Mouse (Mus musculus): ENCODE data around the gene Dnah10. TPM values are rescaled to one million over a fixed set of nuclear protein-coding genes. Genes with fewer than 3 reads are reported as not detected.

Gene Dnah10
- polyA plus RNA-seq, 1 experiment from 2014 or later, result 0.11 TPM

DNA sequence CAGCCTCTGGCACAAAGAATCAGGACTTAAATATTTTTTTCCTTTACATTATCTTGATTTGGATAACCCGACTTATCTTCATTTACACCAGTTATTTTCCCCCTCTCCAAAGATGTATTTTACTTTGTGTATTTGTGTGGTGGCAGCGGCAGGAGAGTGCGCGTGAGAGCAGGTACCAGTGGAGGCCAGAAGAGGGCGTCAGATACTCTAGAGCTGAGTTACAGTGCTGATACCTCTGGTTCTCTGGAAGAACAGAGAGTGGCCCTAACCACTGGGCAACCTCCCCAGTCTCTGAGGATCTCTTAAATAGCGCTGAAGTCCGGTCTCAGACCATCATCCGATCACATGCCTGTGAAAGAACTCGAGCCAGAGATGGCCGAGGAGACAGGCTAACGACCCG, 9.1 kb downstream of the Dnah10 start:
- TF ChIP-seq CTCF (IDR thresholded peaks at IDR 0.05; ENCODE audit: low read depth), result no peak
- Histone ChIP-seq H3K9me3 (replicated peaks; ENCODE audit: low read length) (no peaks in the 10 kb centered on the region), H3K27ac (no peak overlapping the region), H3K4me1 (replicated peaks; ENCODE audit: insufficient read depth, low read length) (no peaks in the 10 kb centered on the region), H3K4me2 (ENCODE audit: low read length) (no peak overlapping the region), H3K4me3 (replicated peaks; ENCODE audit: low read depth, low read length) (no peak overlapping the region), H3K9ac (ENCODE audit: low read depth, low read length) (no peak overlapping the region), H3K27me3 (ENCODE audit: insufficient read depth, low read length) (no peaks in the 10 kb centered on the region), H3K36me3 (ENCODE audit: insufficient read depth, low read length) (no peaks in the 10 kb centered on the region)
- no peak for DNase-seq (ENCODE audit: low spot score)
- WGBS, result 84% methylated on average over 12 of the region's 12 CpGs
- ATAC-seq (replicated peaks; ENCODE audit: low FRiP score, low read depth), result no peak

DNA sequence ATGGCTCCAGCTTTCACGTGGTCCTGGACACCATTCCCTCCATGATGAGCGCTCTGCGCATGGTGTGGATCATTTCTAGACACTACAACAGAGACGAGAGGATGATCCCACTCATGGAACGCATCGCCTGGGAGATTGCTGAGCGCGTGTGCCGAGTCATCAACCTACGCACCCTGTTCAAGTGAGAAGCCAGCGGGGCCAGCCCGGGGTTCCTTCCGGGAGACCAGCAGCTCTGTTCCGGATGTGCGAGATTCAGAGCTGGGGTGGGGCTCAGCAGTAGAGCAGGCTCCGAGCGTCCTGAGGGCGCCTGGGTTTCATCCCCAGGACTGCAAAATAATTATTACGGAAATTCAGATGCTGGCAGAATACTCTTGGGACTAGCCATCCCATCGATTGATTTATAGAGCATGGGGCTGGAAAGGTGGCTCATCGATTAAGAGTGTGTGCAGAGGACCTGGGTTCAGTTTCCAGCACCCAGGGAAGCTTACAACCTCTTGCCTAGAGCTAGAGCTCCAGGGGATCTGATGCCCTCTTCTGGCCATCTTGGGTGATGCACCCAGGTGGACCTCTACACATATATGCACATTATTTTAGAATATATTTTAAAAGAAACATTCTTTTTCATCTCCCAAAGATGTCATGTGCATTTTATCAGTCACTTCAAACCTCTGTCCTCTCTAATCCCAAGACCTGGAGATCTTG, 17.2 kb downstream of the Dnah10 start:
- DNase-seq (ENCODE audit: low spot score), result no peak
- Histone ChIP-seq H3K27me3 (ENCODE audit: insufficient read depth, low read length) (no peaks in the 10 kb centered on the region), H3K4me2 (ENCODE audit: low read length) (no peak overlapping the region), H3K36me3 (ENCODE audit: insufficient read depth, low read length) (no peaks in the 10 kb centered on the region), H3K9me3 (replicated peaks; ENCODE audit: low read length) (no peaks in the 10 kb centered on the region; the same call in 1 of the 2 replicates), H3K27ac (no peak overlapping the region), H3K9ac (ENCODE audit: low read depth, low read length) (no peak overlapping the region), H3K4me1 (replicated peaks; ENCODE audit: insufficient read depth, low read length) (no peaks in the 10 kb centered on the region), H3K4me3 (replicated peaks; ENCODE audit: low read depth, low read length) (no peak overlapping the region)
- no peak for ATAC-seq (replicated peaks; ENCODE audit: low FRiP score, low read depth)
- TF ChIP-seq CTCF (IDR thresholded peaks at IDR 0.05; ENCODE audit: low read depth), result peak; percentile 29; the same call in 1 of the 2 replicates
- 97% methylated on average over 21 of the region's 21 CpGs for WGBS

GRCm38 (mm10) chr5:124743841-124744240, 19.0 kb downstream of the Dnah10 start:
- no peak overlapping the region for H3K9ac ChIP-seq (ENCODE audit: low read depth, low read length)
- DNase-seq (ENCODE audit: low spot score) (no peak), ATAC-seq (replicated peaks; ENCODE audit: low FRiP score, low read depth) (no peak)
- H3K4me2 ChIP-seq (ENCODE audit: low read length), result no peak overlapping the region
- no peak overlapping the region for H3K4me3 ChIP-seq (replicated peaks; ENCODE audit: low read depth, low read length)
- no peak for TF ChIP-seq CTCF (IDR thresholded peaks at IDR 0.05; ENCODE audit: low read depth)
- no peak overlapping the region for H3K27ac ChIP-seq
- 83% methylated on average over 3 of the region's 3 CpGs for WGBS
- H3K36me3 ChIP-seq (ENCODE audit: insufficient read depth, low read length), result no peaks in the 10 kb centered on the region
- no peaks in the 10 kb centered on the region for H3K4me1 ChIP-seq (replicated peaks; ENCODE audit: insufficient read depth, low read length)
- H3K9me3 ChIP-seq (replicated peaks; ENCODE audit: low read length), result no peaks in the 10 kb centered on the region; the same call in 1 of the 2 replicates
- no peaks in the 10 kb centered on the region for H3K27me3 ChIP-seq (ENCODE audit: insufficient read depth, low read length)

DNA sequence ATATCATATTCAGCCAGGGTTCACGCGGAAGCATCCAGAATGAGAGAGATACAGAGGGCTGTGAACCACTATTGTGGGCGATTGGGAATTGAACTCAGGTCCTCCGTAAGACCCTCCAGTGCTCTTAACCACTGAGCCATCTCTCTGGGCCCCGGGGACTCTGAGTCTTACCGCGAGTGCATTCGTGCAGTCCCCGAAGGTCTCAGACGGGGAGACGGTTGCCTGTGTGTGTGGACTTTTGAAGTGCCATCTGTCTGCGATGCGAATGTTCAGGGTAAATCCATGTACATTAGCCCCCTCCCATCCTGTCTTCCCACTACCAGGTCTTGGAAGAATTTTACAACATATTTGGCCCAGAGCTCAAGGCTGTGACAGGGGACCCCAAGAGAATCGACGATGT, 21.3 kb downstream of the Dnah10 start:
- WGBS, result 92% methylated on average over 15 of the region's 15 CpGs
- TF ChIP-seq CTCF (IDR thresholded peaks at IDR 0.05; ENCODE audit: low read depth), result no peak
- no peak for ATAC-seq (replicated peaks; ENCODE audit: low FRiP score, low read depth)
- H3K27ac ChIP-seq, result no peak overlapping the region
- no peaks in the 10 kb centered on the region for H3K36me3 ChIP-seq (ENCODE audit: insufficient read depth, low read length)
- no peaks in the 10 kb centered on the region for H3K27me3 ChIP-seq (ENCODE audit: insufficient read depth, low read length)
- DNase-seq (ENCODE audit: low spot score), result no peak
- H3K9ac ChIP-seq (ENCODE audit: low read depth, low read length), result no peak overlapping the region
- H3K4me2 ChIP-seq (ENCODE audit: low read length), result no peak overlapping the region
- no peaks in the 10 kb centered on the region; the same call in 1 of the 2 replicates for H3K9me3 ChIP-seq (replicated peaks; ENCODE audit: low read length)
- H3K4me1 ChIP-seq (replicated peaks; ENCODE audit: insufficient read depth, low read length), result no peaks in the 10 kb centered on the region
- H3K4me3 ChIP-seq (replicated peaks; ENCODE audit: low read depth, low read length), result no peak overlapping the region

DNA sequence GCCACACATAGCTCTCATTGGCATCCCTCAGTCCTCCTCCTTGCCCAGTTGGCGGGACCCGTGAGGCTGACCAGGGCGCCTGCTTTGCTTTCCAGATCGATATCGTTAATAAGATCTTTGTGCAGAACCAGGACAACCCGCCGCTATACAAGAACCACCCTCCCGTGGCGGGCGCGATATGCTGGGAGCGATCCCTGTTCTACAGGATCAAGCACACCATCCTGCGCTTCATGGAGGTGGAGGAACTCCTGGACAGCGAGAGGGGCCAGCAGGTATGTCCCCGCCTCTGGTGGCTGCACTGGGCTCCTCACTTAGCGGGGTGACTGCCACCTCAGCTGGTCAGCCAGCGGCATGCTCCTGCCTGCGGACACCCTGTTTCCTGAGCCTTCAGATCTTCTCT, 23.4 kb downstream of the Dnah10 start:
- H3K9me3 ChIP-seq (replicated peaks; ENCODE audit: low read length), result no peaks in the 10 kb centered on the region
- ATAC-seq (replicated peaks; ENCODE audit: low FRiP score, low read depth), result no peak
- 82% methylated on average over 18 of the region's 18 CpGs for WGBS
- DNase-seq (ENCODE audit: low spot score), result no peak
- H3K36me3 ChIP-seq (ENCODE audit: insufficient read depth, low read length), result no peaks in the 10 kb centered on the region
- no peak for TF ChIP-seq CTCF (IDR thresholded peaks at IDR 0.05; ENCODE audit: low read depth)
- no peak overlapping the region for H3K9ac ChIP-seq (ENCODE audit: low read depth, low read length)
- no peak overlapping the region for H3K4me3 ChIP-seq (replicated peaks; ENCODE audit: low read depth, low read length)
- no peaks in the 10 kb centered on the region for H3K4me1 ChIP-seq (replicated peaks; ENCODE audit: insufficient read depth, low read length)
- no peaks in the 10 kb centered on the region for H3K27me3 ChIP-seq (ENCODE audit: insufficient read depth, low read length)
- no peak overlapping the region for H3K27ac ChIP-seq
- H3K4me2 ChIP-seq (ENCODE audit: low read length), result no peak overlapping the region

DNA sequence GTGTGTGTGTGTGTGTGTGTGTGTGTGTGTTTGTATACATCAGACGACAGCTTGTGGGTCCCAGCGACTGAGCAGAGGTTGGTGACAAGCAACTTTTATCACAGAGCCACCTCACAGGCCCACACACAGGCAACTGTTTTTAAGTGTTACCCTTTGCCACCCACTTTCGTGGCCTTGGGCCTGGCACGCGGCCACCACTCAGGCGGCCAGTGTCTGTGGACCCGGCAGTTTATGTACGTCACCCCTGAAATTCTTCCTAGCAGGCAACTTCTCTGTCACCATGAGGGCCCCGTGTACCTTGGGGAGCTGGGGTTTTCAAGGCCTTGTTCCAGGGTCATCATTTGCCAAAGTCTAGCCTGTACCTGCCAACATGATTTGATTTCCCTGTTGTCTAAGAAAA, 26.8 kb downstream of the Dnah10 start:
- Histone ChIP-seq H3K4me3 (replicated peaks; ENCODE audit: low read depth, low read length) (no peak overlapping the region), H3K9ac (ENCODE audit: low read depth, low read length) (no peak overlapping the region), H3K36me3 (ENCODE audit: insufficient read depth, low read length) (no peaks in the 10 kb centered on the region), H3K27me3 (ENCODE audit: insufficient read depth, low read length) (no peaks in the 10 kb centered on the region), H3K9me3 (replicated peaks; ENCODE audit: low read length) (no peaks in the 10 kb centered on the region), H3K4me2 (ENCODE audit: low read length) (no peak overlapping the region), H3K4me1 (replicated peaks; ENCODE audit: insufficient read depth, low read length) (no peaks in the 10 kb centered on the region), H3K27ac (no peak overlapping the region)
- no peak for DNase-seq (ENCODE audit: low spot score)
- TF ChIP-seq CTCF (IDR thresholded peaks at IDR 0.05; ENCODE audit: low read depth), result no peak
- WGBS, result 79% methylated on average over 9 of the region's 9 CpGs
- ATAC-seq (replicated peaks; ENCODE audit: low FRiP score, low read depth), result no peak

- no peak overlapping the region for H3K27ac ChIP-seq
- no peaks in the 10 kb centered on the region; the same call in 1 of the 2 replicates for H3K9me3 ChIP-seq (replicated peaks; ENCODE audit: low read length)
- no peak for ATAC-seq (replicated peaks; ENCODE audit: low FRiP score, low read depth)
- no peak overlapping the region for H3K4me2 ChIP-seq (ENCODE audit: low read length)
- H3K36me3 ChIP-seq (ENCODE audit: insufficient read depth, low read length), result no peaks in the 10 kb centered on the region
- DNase-seq (ENCODE audit: low spot score), result no peak
- 0 out of 2 replicates have a peak, but pooled peaks have one; percentile 16 for TF ChIP-seq CTCF (IDR thresholded peaks at IDR 0.05; ENCODE audit: low read depth)
- 66% methylated on average over 18 of the region's 18 CpGs for WGBS
- H3K4me1 ChIP-seq (replicated peaks; ENCODE audit: insufficient read depth, low read length), result no peaks in the 10 kb centered on the region
- no peaks in the 10 kb centered on the region for H3K27me3 ChIP-seq (ENCODE audit: insufficient read depth, low read length)
- H3K9ac ChIP-seq (ENCODE audit: low read depth, low read length), result no peak overlapping the region
- no peak overlapping the region for H3K4me3 ChIP-seq (replicated peaks; ENCODE audit: low read depth, low read length)
Observed at GRCm38 (mm10) chr5:124761011-124761410, 36.1 kb downstream of the Dnah10 start.
